Mouse (Mus musculus) cerebellum, adult 2 months (tissue): ENCODE results near the gene Srebf1.

Experiments used
- CTCF ChIP-seq: fragments of 200-500 bp; IDR thresholded peaks from 2 replicates; pipeline ENCODE4 v1.5.1; 2011; ENCODE audit warnings: low read depth, mild to moderate bottlenecking, control low read depth, low read length, moderate library complexity, borderline replicate concordance; ENCODE audit not compliant: insufficient read depth
- POLR2A ChIP-seq: fragments of 200-500 bp; IDR thresholded peaks from 2 replicates; pipeline ENCODE4 v1.6.1; 2011; ENCODE audit warnings: low read length, control low read depth, borderline replicate concordance; ENCODE audit not compliant: insufficient read depth

GRCm38 (mm10) chr11:60230512-60230911, 8.1 kb upstream of the Srebf1 start:
- TF ChIP-seq CTCF = no peak
- no peak for TF ChIP-seq POLR2A
